Mouse (Mus musculus) kidney, adult 2 months (tissue): ENCODE results near the gene Stx2. TPM values are rescaled to one million over a fixed set of nuclear protein-coding genes. Genes with fewer than 3 reads are reported as not detected.

Source experiments
- DNase-seq: peaks from one replicate; pipeline ENCODE4 v3.0.0; 2021
- H3K27ac ChIP-seq: fragments of 200-500 bp; 2 replicates; pipeline ENCODE4 v1.5.1; 2012; ENCODE audit warnings: low read depth, low read length, control low read depth, inconsistent platforms; ENCODE audit not compliant: insufficient read depth
- H3K27me3 ChIP-seq: fragments of 200-500 bp; replicated peaks from 2 replicates; pipeline ENCODE4 v1.6.1; 2012; ENCODE audit warnings: mild to moderate bottlenecking, moderate library complexity, low read length, inconsistent platforms; ENCODE audit not compliant: control insufficient read depth, insufficient read depth
- H3K36me3 ChIP-seq: fragments of 200-500 bp; 2 replicates; pipeline ENCODE4 v1.6.1; 2012; ENCODE audit warnings: mild to moderate bottlenecking, moderate library complexity, low read length, inconsistent platforms; ENCODE audit not compliant: control insufficient read depth, insufficient read depth
- H3K4me1 ChIP-seq: fragments of 200-500 bp; 2 replicates; pipeline ENCODE4 v1.6.1; 2011; ENCODE audit warnings: low read length; ENCODE audit not compliant: control insufficient read depth, insufficient read depth
- H3K4me3 ChIP-seq: fragments of 200-500 bp; 2 replicates; pipeline ENCODE4 v1.5.1; 2011; ENCODE audit warnings: mild to moderate bottlenecking, low read depth, low read length, control low read depth; ENCODE audit not compliant: insufficient read depth
- CTCF ChIP-seq: fragments of 200-500 bp; conservative IDR thresholded peaks from 2 replicates; pipeline ENCODE4 v1.5.1; 2011; ENCODE audit warnings: low read depth, mild to moderate bottlenecking, control low read depth, low read length, moderate library complexity, mixed read lengths; ENCODE audit not compliant: insufficient read depth, insufficient read length
- POLR2A ChIP-seq: fragments of 200-500 bp; IDR thresholded peaks from one replicate; pipeline ENCODE4 v1.6.1; 2011; ENCODE audit warnings: low read depth, low read length, control low read depth
- WGBS: fragments of 180-500 bp; shearing (Covaris S2); methylation state at CpG from one replicate; pipeline ENCODE4 v1.1.7; 2018; 5-methylcytosine and 5-hydroxymethylcytosine counted together
- polyA plus RNA-seq: library from polyadenylated mRNA; depleted of rRNA; stranded (reverse); fragments of >200 nt; gene quantifications from 2 replicates; pipeline ENCODE4 v1.2.3, GENCODE M21; 2012

Stx2 gene
- polyA plus RNA-seq, 1 experiment: 22.4 TPM

- H3K36me3 ChIP-seq: no peaks in the 10 kb centered on the region
- WGBS: 88% methylated on average over 5 of the region's 5 CpGs
- H3K4me3 ChIP-seq: no peak overlapping the region
- H3K4me1 ChIP-seq: no peaks in the 10 kb centered on the region
- no peaks in the 10 kb centered on the region; the same call in 1 of the 2 replicates for H3K27me3 ChIP-seq
- TF ChIP-seq POLR2A: no peak
- no peak for TF ChIP-seq CTCF
- no peak for DNase-seq
- H3K27ac ChIP-seq: no peak overlapping the region
Measured at GRCm38 (mm10) chr5:129036678-129037077, 28.3 kb upstream of the Stx2 start.

DNA sequence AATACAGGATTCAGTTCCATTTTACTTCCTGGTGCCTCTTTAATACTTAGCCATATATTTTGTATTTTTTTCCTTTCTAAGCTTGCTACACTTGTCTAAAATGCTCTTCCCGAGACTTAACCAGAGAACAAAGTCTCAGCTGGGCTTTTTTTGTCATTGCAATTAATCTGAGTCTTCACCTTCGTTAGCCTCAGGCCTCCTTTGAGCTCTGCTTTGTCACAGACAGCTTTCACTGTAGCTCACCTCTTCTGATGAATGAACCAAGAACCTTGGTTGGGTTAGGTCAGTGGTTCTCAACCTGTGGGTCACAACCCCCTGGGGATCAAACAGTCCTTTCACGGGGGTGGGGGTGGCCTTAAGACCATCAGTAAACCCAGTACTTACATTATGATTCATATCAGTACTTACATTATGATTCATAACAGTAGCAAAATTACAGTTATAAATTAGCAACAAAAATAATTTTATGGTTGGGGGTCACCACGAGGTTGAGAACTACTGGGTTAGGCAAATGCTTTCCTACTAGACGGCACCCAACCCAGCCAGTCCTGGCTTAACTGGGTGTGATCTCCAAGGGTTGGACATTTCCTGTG lies 20.9 kb upstream of the Stx2 start:
- no peak for DNase-seq
- Histone ChIP-seq H3K4me3 (no peak overlapping the region), H3K36me3 (no peaks in the 10 kb centered on the region), H3K4me1 (no peaks in the 10 kb centered on the region), H3K27ac (no peak overlapping the region), H3K27me3 (no peaks in the 10 kb centered on the region)
- TF ChIP-seq CTCF (no peak), POLR2A (no peak)
- WGBS: 72% methylated on average over 5 of the region's 5 CpGs

- Histone ChIP-seq H3K27ac (no peak overlapping the region), H3K4me1 (no peaks in the 10 kb centered on the region), H3K27me3 (no peaks in the 10 kb centered on the region), H3K4me3 (no peak overlapping the region), H3K36me3 (no peaks in the 10 kb centered on the region)
- TF ChIP-seq POLR2A (no peak), CTCF (no peak)
- no peak for DNase-seq
- 83% methylated on average over 1 of the region's 1 CpGs for WGBS
Measured at GRCm38 (mm10) chr5:129026637-129027036, 18.3 kb upstream of the Stx2 start.

- 0 out of 2 replicates have a peak, but pooled peaks cover 1% of the 10 kb centered on the region for H3K4me1 ChIP-seq
- TF ChIP-seq POLR2A (no peak), CTCF (no peak)
- no peaks in the 10 kb centered on the region for H3K27me3 ChIP-seq
- 91% methylated on average over 3 of the region's 3 CpGs for WGBS
- H3K36me3 ChIP-seq: no peaks in the 10 kb centered on the region; the same call in 1 of the 2 replicates
- H3K4me3 ChIP-seq: no peak overlapping the region
- no peak overlapping the region for H3K27ac ChIP-seq
- no peak for DNase-seq
Measured at GRCm38 (mm10) chr5:129026171-129026570, 17.8 kb upstream of the Stx2 start.

DNA sequence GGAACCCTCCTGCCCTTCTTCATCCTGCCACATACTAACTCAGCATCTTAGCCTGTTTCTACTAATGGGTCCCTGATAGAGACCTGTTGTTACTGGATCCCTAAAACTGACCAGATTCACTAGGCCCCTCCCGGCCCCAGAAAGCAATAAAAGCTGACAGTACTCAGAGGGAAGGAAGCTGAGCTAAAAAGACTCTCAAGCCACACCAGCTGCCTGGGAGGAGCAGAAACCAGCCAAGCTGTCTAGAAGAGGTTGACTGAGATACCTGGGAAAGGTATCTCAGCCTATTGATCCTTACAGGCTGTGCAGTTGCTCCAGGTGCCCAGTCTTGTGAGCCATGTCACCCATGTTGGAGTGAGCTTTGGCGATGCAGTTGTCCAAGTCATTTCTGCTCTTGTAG lies 17.4 kb upstream of the Stx2 start:
- no peak for DNase-seq
- Histone ChIP-seq H3K27ac (no peak overlapping the region), H3K27me3 (no peaks in the 10 kb centered on the region), H3K4me1 (0 out of 2 replicates have a peak, but pooled peaks cover 4% of the 10 kb centered on the region), H3K36me3 (no peaks in the 10 kb centered on the region; the same call in 1 of the 2 replicates), H3K4me3 (no peak overlapping the region)
- no peak for TF ChIP-seq POLR2A
- TF ChIP-seq CTCF: no peak
- 85% methylated on average over 2 of the region's 2 CpGs for WGBS

DNA sequence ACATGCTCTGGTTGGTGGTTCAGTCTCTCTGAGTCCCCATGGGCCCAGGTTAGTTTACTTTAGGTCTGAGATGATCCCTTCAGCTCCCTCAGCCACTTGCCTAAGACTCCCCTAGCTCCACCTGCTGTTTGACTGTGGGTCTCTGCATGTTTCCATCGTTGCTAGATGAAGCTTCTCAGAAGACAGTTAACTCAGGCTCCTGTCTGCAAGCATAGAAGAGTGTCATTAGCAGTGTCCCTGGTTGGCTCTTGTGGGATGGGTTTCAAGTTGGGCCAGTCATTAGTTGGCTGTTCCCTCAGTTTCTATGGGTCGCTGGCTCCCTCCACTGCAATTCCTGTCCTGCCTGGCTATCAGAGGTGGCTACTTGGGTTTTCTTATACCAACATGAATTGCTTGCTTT lies 16.7 kb upstream of the Stx2 start:
- Histone ChIP-seq H3K36me3 (no peaks in the 10 kb centered on the region; the same call in 1 of the 2 replicates), H3K4me1 (0 out of 2 replicates have a peak, but pooled peaks cover 4% of the 10 kb centered on the region), H3K4me3 (no peak overlapping the region), H3K27me3 (no peaks in the 10 kb centered on the region), H3K27ac (no peak overlapping the region)
- no peak for TF ChIP-seq POLR2A
- TF ChIP-seq CTCF: peak; percentile 25; the same call in 1 of the 2 replicates
- no peak for DNase-seq
- WGBS: 43% methylated on average over 2 of the region's 2 CpGs

- no peaks in the 10 kb centered on the region; the same call in 1 of the 2 replicates for H3K36me3 ChIP-seq
- no peak for TF ChIP-seq CTCF
- no peak for TF ChIP-seq POLR2A
- DNase-seq: peak; percentile 13
Measured at GRCm38 (mm10) chr5:129020731-129021130, 12.4 kb upstream of the Stx2 start.

More at GRCm38 (mm10) chr5:129020731-129021130, 12.4 kb upstream of the Stx2 start:
- H3K4me1 ChIP-seq: 0 out of 2 replicates have a peak, but pooled peaks cover 4% of the 10 kb centered on the region
- H3K27me3 ChIP-seq: no peaks in the 10 kb centered on the region
- peak overlapping the region; percentile 88; the same call in 1 of the 2 replicates for H3K27ac ChIP-seq
- peak overlapping the region; percentile 77 for H3K4me3 ChIP-seq
- WGBS: 4% methylated on average over 28 of the region's 28 CpGs
